Mouse (Mus musculus): Measurements from ENCODE around the gene Arl5a.

The Arl5a gene

DNA sequence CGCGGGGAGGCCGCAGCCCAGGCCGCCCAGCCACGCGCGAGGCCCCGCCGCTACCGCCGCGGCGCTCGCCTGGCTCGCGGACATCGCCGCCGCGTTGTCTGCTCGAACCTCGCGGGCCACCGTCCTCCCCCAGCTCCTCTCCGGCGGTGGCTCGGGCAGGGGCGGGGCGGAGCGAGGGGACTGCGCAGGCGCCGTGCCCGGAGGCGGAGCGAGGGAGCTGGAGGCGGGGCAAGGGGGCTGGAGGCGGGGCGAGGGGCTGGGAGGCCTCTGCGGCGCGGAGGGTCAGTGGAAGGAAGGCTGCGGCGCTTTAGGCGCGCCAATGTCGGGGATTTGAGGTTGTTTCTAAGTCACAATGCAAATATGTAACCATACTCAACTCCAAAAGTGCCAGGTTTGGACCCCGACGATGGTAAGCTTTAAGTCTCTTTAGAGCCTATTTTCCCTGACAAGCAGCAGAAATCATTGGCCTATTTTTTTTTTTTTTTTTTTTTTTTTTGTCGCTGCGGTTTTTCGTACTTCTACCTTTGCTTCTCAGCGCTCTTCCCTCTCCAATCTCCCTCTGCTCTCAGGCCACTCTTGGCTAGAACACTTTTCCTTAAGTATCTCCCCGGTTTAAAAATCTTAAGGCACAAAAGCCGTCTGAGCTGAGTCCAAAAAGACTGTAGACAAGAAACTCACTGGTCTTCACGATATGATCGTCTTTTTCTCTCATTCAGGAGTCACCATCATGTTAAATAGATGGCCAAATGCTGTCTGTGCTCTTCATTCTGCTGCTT lies at the start of gene Arl5a:
TSS of gene Arl5a (minus strand) at position 155 of the 776 bp plus-strand sequence.
- DNase-seq (ENCODE audit: low spot score): peak; percentile 87

- DNase-seq (ENCODE audit: low spot score): no peak
Measured at GRCm38 (mm10) chr2:52471545-52472291, 47.0 kb upstream of the Arl5a start.

DNA sequence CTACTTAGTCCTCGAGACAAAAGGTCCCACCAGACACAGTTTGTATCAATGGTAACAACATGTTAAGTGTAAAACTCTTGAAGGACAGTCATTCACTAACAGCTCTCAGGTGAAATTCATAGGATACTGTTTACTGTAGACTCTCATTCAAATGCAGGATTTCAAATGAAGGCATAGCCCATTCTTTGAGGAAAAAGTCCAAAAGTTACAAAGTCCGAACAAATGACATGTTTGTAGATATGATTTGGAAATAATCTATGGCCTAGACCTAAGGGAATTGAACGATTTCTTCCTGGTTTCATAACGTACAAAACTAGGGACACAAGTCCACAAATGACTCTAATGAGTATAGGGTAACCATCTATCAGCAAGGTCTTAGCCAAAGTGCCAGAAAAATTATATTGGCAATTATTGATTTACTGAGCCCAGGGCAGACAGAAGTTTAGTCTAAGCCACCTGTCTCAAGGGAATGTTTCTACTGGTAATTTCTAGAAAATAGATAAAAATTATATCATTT lies 45.4 kb upstream of the Arl5a start:
- DNase-seq (ENCODE audit: low spot score): no peak

- DNase-seq (ENCODE audit: low spot score): no peak
Measured at GRCm38 (mm10) chr2:52467629-52468028, 42.9 kb upstream of the Arl5a start.

GRCm38 (mm10) chr2:52461206-52461967 lies 36.7 kb upstream of the Arl5a start:
- no peak for DNase-seq (ENCODE audit: low spot score)

GRCm38 (mm10) chr2:52455606-52456479 lies 31.1 kb upstream of the Arl5a start:
- no peak for DNase-seq (ENCODE audit: low spot score)

- no peak for DNase-seq (ENCODE audit: low spot score)
Measured at GRCm38 (mm10) chr2:52449818-52450217, 25.1 kb upstream of the Arl5a start.

DNA sequence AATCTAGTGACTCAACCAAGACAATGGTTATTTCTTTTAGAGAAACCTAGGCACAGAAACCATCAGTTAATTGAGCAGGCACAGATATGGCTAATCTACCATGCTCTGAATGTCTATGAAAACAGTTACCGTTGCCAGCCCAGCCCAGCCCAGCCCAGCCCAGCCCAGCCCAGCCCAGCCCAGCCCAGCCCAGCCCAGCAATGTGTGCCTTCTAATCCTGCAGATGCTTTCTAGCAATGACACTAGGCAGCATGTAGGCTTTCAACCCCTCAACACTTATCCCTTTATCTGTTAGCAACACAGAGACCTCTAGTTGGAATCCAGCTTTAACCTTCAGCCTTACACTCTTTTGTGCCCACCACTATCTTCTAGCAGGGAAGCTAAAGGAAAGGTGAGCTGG lies 24.2 kb upstream of the Arl5a start:
- DNase-seq (ENCODE audit: low spot score): no peak

GRCm38 (mm10) chr2:52446648-52447047 lies 21.9 kb upstream of the Arl5a start:
- no peak for DNase-seq (ENCODE audit: low spot score)

- DNase-seq (ENCODE audit: low spot score): no peak
Measured at GRCm38 (mm10) chr2:52442125-52442524, 17.4 kb upstream of the Arl5a start.

DNA sequence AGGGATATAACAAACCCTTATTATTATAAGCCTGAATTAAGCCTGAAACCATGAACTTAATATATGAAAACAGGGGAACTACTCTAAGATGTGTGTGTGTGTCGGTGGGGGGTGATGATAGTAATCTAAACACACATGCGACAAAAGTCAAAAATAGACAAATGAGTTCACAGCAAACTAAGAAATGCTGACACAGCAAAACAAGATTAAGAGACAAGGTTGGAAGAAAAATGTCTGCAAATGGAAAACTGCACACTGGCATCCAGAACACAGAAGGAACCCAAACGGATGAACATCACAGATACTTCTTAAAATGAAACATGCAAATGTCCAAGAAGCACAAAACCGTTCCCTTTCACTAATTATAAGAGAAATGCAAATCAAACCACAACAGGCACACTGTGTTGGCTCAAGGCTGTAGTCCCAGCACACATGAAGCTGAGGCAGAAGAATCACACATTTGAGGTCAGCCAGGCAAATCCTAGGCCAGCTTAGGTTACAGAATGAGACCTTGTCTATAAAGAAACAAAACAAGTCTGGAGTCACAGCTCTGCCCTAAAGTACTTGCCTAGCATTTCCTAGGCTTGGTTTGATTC lies 15.8 kb upstream of the Arl5a start:
- no peak for DNase-seq (ENCODE audit: low spot score)

DNA sequence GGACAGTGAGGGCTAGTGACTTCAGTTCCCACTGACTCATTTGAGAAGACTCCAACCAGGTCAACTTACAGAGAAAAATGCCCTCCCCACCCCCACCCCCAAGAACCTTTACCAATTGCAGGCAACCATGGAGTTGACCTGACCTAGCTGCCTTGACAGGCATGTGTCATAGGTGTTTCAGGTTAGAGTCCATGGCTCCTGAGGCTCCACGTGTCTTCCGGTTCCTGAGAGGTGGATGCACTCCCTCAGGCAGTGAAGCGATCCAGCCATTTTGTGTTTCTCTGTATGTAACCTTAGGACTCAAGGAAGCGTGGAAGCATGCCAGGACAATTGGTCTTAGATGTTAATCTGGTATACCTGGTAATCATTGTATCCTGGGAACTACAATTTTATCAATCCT lies 13.7 kb upstream of the Arl5a start:
- no peak for DNase-seq (ENCODE audit: low spot score)

DNA sequence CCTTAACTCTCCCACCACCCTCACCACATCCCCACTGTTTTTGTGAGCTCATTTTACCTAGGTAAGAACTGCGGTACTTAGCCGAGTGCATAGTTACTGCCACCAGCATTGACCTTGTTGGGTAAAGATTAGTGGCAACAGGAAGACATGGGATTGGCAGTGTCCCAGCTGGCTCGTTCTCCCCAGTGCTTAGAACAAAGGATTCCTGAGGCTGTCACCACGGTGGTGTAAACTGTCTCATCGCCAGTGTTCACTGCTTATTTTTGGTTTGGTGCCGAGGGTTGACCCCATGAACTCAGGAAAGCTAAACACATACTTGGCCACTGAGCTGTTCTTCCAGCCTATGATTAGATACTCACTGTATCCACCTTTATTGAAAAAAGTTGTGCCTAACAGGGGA lies 13.3 kb upstream of the Arl5a start:
- no peak for DNase-seq (ENCODE audit: low spot score)

GRCm38 (mm10) chr2:52435919-52436632 lies 11.4 kb upstream of the Arl5a start:
- no peak for DNase-seq (ENCODE audit: low spot score)

DNA sequence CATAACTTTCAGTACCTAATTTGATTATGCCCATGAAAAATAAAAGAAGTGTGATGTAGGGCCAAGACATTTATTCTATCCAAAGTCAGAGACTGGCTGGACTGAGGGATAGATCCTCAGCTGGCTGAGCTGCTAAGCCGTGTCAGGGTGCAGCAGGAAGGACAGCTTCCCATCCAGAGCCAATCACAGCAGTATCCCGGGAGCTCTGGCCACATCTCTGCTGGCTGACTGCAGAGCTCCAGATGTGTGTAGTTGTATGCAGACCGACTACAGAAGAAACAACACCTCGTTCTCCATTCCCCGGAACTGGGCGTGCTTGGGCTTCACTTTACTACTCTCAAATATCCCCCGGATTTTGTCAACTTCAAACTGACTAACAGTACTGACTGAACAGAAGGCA lies 8.7 kb upstream of the Arl5a start:
- DNase-seq (ENCODE audit: low spot score): no peak

- DNase-seq (ENCODE audit: low spot score): no peak
Measured at GRCm38 (mm10) chr2:52427383-52427782, 2.7 kb upstream of the Arl5a start.

DNA sequence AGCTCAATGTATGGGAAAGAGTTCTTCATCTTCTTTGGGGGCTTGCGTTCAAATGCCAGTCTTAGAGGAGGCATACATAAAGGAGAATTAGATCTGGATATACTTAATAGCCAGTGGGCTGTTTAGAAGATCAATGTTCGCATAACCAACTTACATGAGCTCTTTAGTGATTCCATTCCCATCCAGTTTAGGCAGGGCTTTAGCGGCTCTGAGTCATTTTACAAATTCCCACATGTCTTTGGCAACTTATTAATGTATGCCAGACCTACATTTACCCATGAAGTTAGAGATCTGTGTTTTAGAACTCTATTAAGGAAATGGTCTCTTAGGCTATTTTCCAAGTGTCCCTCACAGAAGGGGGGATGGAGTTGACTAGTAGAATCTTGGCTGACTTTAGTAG lies 1.3 kb upstream of the Arl5a start:
- DNase-seq (ENCODE audit: low spot score): no peak

- no peak for DNase-seq (ENCODE audit: low spot score)
Measured at GRCm38 (mm10) chr2:52425523-52425795, 758 bp upstream of the Arl5a start.

DNA sequence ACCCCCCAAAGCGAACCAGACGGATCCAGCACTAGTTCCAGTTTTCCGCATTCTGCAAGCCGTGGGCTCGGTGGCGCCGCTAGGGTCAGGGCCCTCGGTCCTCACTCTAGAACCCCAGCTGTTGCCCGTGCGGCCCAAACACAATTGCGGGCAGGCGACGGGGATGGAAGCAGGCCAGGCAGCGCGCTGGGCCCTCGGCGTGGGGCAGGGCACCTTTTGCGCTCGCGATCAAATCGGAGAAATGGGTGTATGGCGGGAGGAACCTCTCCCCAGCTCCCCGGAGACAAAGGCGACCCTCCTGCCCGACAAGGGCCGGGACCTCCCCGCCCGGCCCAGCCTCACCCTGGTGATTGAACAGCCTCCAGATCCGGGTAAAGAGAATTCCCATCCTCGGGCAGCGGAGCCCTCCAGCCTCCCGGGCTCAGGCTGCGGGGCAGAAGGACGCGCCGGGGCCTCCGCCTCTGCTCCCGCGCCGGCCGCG lies 413 bp downstream of the Arl5a start:
- no peak for DNase-seq (ENCODE audit: low spot score)

DNA sequence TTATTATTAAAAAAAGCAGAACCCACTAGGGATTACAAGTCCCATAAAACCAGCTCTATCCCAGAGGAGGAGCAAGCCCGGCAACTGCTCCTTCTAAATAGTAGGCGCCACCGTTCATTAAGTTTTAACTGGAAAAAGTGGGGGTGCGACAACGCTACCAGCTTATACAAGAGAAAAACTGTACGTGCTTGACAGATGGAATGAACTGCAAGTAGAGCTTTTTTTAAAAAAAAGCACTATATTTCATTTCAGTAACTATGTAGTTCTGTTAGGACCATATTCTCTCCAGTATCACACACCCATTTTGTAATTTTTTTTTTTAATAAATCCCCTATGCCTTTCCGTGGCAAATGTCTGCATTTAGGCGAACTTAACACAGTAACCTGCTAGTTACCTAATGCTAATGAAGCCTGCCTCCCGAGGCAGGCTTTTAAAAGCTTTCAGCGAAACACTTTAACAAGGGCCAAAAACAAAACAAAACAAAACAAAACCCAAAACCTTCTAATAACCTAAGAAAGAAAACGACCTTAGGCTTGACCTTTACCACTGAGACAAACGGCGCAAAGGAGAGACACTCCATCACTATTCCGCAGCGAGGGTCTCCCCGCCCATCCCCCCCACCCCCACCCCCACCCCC lies 972 bp downstream of the Arl5a start:
- no peak for DNase-seq (ENCODE audit: low spot score)

All from spleen, adult 12 weeks (tissue).